Mouse (Mus musculus): ENCODE results near the gene Lrrc31. TPM values are rescaled to one million over a fixed set of nuclear protein-coding genes. Genes with fewer than 3 reads are reported as not detected.

The Lrrc31 gene
- polyA plus RNA-seq, 1 experiment: not detected

DNA sequence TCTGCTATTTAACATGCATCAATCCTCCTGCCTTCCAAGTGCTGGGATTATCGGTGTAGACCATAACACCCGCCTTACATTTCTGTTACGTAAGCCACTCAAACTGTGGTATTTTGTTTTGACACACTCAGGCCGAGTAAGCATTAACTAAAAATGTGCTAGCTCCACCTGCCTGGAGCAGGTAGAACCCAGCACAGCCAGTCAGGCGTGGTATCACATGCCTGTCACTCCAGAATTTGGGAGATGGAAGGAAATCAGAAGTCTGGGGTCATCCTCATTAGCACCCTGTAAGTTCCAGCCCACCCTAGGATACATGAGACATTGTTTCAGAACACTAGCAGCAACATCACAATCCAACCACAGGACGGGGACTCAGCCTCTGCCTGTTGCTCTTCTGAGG is 10.5 kb upstream of the Lrrc31 start:
- no peak for TF ChIP-seq GATA1 (IDR thresholded peaks at IDR 0.05; ENCODE audit: low read length)

DNA sequence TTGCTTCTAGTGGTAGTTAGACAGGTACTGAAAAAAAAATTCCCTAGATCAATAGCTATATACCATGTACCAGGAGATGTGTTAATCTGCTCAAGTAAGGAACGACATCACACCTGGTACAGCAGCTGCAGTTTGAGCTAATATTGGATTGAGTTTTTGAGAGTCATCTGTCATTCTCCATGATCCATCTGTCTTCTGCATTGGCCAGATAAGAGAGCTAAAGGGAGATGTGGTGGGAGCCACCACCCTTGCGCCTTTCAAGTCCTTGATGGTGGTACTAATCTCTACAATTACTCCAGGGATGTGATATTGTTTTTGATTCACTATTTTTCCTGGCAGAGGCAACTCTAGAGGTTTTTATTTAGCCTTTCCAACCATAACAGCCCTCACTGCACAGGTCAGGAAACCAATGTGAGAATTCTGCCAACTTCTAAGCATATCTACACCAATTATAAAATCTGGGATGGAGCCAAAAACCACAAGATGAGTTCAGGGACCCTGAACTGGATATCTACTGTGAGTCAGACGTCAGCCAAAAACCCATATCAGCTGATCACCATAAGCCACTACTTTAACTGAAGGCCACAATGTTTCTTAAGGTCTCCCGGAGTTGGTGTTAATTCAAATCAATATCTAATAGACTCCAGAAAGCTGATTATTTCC is 7.1 kb upstream of the Lrrc31 start:
- TF ChIP-seq GATA1 (IDR thresholded peaks at IDR 0.05; ENCODE audit: low read length): peak; percentile 15

DNA sequence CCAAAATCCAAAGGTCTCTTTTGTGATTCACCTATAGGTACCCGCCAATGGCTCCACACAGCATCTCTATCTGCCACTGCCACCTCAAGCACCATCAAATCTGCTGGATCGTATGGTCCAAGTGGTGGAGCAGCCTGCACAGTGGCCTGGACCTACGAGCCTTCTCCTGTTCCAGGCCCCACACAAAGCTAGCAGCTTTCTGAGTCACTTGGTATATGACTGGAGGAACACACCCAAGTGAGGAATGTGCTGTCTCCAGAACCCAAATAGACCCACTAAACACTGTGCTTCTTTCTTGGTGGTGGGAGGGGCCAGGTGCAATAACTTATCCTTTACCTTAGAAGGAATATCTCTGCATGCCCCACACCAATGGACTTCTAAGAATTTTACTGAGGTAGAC is 6.3 kb upstream of the Lrrc31 start:
- no peak for TF ChIP-seq GATA1 (IDR thresholded peaks at IDR 0.05; ENCODE audit: low read length)

GRCm38 (mm10) chr3:30697891-30698290 is 1.8 kb downstream of the Lrrc31 start:
- no peak for TF ChIP-seq GATA1 (IDR thresholded peaks at IDR 0.05; ENCODE audit: low read length)

- TF ChIP-seq GATA1 (IDR thresholded peaks at IDR 0.05; ENCODE audit: low read length): no peak
These were observed 3.3 kb downstream of the Lrrc31 start for GRCm38 (mm10) chr3:30696346-30696745.

DNA sequence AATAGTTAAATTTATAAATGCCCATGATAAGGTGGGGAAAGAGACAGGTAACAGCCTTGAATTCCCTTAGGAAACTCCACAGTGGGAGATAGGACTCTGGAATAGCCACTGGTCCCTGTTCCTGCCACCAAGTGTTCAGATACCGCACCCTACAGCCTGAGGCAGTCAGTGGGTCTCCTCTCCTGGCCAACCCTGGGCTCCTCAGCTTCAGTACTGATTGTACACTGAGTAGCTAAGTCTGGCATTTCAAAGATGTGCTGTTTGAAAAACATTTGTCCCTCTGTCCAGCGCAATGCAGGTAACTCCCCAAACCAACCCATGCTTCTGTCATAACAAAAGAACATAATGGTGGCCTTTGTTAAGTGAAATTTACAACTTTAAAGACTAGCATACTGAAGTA is 4.0 kb downstream of the Lrrc31 start:
- no peak for TF ChIP-seq GATA1 (IDR thresholded peaks at IDR 0.05; ENCODE audit: low read length)

DNA sequence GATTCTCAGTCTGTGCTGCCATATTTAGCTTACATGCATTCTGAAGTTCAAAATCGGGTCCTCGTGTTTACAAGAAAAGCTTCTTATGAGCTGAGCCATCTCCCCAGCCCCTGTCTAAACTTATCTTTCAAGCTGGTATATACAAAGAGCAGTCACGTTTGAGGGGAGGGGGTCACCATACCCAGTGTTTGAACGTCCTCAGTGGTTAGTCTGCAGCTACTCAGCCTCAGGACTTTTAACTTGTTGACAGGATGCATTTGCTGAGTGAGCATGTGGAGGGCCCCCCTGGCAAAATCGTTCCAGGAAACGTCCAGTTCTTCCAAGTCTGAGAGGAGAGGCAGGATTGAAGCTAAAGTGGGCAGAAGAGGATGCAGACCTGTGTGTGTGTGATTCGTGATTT is 8.7 kb downstream of the Lrrc31 start:
- no peak for TF ChIP-seq GATA1 (IDR thresholded peaks at IDR 0.05; ENCODE audit: low read length)

DNA sequence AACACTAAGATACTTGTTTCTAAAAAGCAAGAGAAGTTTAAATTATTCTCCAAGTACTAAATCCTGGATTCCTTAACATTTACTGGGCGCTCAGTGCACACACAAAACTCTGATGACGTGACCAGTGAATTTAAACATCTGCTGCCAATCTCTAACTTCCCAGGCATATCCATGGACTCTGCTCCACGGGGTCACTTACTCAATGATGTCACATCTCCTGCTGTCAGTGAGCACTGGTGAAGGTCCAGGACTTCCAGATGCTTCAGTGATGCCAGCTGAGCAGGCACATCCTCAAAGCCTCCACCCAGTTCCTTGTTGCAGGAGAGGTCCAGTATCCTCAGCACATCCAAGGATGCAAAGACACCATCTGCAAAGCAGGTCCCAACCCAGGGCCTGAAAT is 12.4 kb downstream of the Lrrc31 start:
- TF ChIP-seq GATA1 (IDR thresholded peaks at IDR 0.05; ENCODE audit: low read length): no peak

- no peak for TF ChIP-seq GATA1 (IDR thresholded peaks at IDR 0.05; ENCODE audit: low read length)
These were observed 16.5 kb downstream of the Lrrc31 start for GRCm38 (mm10) chr3:30683190-30683589.

DNA sequence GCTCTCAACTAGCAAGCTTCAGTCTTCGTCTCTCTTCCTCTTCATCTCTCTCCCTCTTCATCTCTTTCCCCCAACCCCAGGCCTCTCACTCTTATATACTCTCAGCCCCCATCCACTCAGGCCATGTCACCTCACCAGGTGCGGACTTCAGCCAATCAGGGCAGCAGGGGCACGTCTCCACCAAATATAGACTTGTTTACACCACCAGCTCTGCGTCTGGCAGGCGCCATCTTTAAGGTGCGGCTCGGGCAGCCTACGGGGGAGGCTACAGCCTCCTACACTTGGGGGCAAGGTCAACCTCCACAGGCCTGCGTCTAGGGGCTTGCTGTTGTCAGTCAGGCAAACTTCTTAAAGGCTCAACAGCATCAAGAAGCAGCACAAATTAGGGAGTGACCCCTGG is 41.2 kb downstream of the Lrrc31 start:
- TF ChIP-seq GATA1 (IDR thresholded peaks at IDR 0.05; ENCODE audit: low read length): no peak

- no peak for TF ChIP-seq GATA1 (IDR thresholded peaks at IDR 0.05; ENCODE audit: low read length)
These were observed 43.7 kb downstream of the Lrrc31 start for GRCm38 (mm10) chr3:30655937-30656336.

- TF ChIP-seq GATA1 (IDR thresholded peaks at IDR 0.05; ENCODE audit: low read length): no peak
These were observed 49.4 kb downstream of the Lrrc31 start for GRCm38 (mm10) chr3:30650062-30650841.

GRCm38 (mm10) chr3:30648466-30648865 is 51.2 kb downstream of the Lrrc31 start:
- TF ChIP-seq GATA1 (IDR thresholded peaks at IDR 0.05; ENCODE audit: low read length): no peak

- no peak for TF ChIP-seq GATA1 (IDR thresholded peaks at IDR 0.05; ENCODE audit: low read length)
These were observed 52.1 kb downstream of the Lrrc31 start, which contains the start of gene Lrrc34 for GRCm38 (mm10) chr3:30647440-30648090. TSS of gene Lrrc34 (minus strand) at chr3:30647869.

DNA sequence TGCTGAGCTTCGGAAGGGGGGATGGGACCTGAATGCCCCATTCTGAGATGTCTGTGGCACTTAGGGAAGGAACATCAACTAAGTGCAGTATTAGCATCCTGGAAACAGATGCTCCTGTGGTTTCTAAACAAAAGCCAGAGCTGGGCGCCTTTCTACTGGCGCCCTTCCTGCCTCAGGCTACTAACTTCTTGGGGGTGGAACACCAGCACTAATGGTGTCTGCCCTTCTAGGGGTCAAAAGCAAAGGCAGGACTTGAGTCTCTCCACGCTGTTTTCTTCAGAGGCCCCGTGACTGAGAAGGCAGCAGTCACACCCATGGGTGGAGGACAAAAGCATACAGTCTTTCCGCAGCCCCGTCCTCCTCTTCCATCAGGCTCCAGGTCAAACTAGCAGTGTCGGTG is 52.9 kb downstream of the Lrrc31 start:
- no peak for TF ChIP-seq GATA1 (IDR thresholded peaks at IDR 0.05; ENCODE audit: low read length)

GRCm38 (mm10) chr3:30644207-30644606 is 55.4 kb downstream of the Lrrc31 start, which contains the start of gene Lrriq4:
TSS of gene Lrriq4 (plus strand) at chr3:30644507.
- TF ChIP-seq GATA1 (IDR thresholded peaks at IDR 0.05; ENCODE audit: low read length): no peak

All from G1E-ER4 (cell line).